Mouse (Mus musculus): ENCODE data around the gene Arl5c. TPM values are rescaled to one million over a fixed set of nuclear protein-coding genes. Genes with fewer than 3 reads are reported as not detected.

The Arl5c gene
- polyA plus RNA-seq, 1 experiment from 2014 or later, result 7.3 TPM

GRCm38 (mm10) chr11:98011716-98012115, 15.7 kb upstream of the Arl5c start:
- Histone ChIP-seq H3K36me3 (ENCODE audit: control insufficient read depth, insufficient read depth, low read length) (peaks cover 50% of the 10 kb centered on the region), H3K9ac (ENCODE audit: low read depth, low read length) (no peak overlapping the region), H3K9me3 (ENCODE audit: control insufficient read depth, low read length) (no peaks in the 10 kb centered on the region), H3K4me3 (ENCODE audit: low read length) (no peak overlapping the region), H3K27me3 (replicated peaks; ENCODE audit: control insufficient read depth, insufficient read depth, low read length) (no peaks in the 10 kb centered on the region), H3K4me2 (ENCODE audit: low read length) (no peak overlapping the region), H3K4me1 (ENCODE audit: control insufficient read depth, insufficient read depth, low read depth, low read length) (no peaks in the 10 kb centered on the region), H3K27ac (ENCODE audit: low read depth, low read length) (no peak overlapping the region)
- WGBS, result 68% methylated on average over 9 of the region's 9 CpGs
- ATAC-seq, result no peak

GRCm38 (mm10) chr11:98008087-98008486, 12.1 kb upstream of the Arl5c start:
- ATAC-seq, result no peak
- 80% methylated on average over 11 of the region's 11 CpGs for WGBS
- no peaks in the 10 kb centered on the region for H3K27me3 ChIP-seq (replicated peaks; ENCODE audit: control insufficient read depth, insufficient read depth, low read length)

GRCm38 (mm10) chr11:98005686-98006085, 9.7 kb upstream of the Arl5c start:
- H3K4me3 ChIP-seq (ENCODE audit: low read length), result no peak overlapping the region

More at GRCm38 (mm10) chr11:98008087-98008486, 12.1 kb upstream of the Arl5c start:
- no peaks in the 10 kb centered on the region for H3K9me3 ChIP-seq (ENCODE audit: control insufficient read depth, low read length)
- no peak overlapping the region for H3K9ac ChIP-seq (ENCODE audit: low read depth, low read length)
- H3K4me3 ChIP-seq (ENCODE audit: low read length), result no peak overlapping the region
- H3K4me2 ChIP-seq (ENCODE audit: low read length), result no peak overlapping the region
- peaks cover 46% of the 10 kb centered on the region for H3K36me3 ChIP-seq (ENCODE audit: control insufficient read depth, insufficient read depth, low read length)
- H3K27ac ChIP-seq (ENCODE audit: low read depth, low read length), result no peak overlapping the region
- H3K4me1 ChIP-seq (ENCODE audit: control insufficient read depth, insufficient read depth, low read depth, low read length), result no peaks in the 10 kb centered on the region; the same call in 1 of the 2 replicates

GRCm38 (mm10) chr11:98005076-98005475, 9.1 kb upstream of the Arl5c start:
- 53% methylated on average over 13 of the region's 13 CpGs for WGBS
- Histone ChIP-seq H3K4me2 (ENCODE audit: low read length) (no peak overlapping the region), H3K27me3 (replicated peaks; ENCODE audit: control insufficient read depth, insufficient read depth, low read length) (no peaks in the 10 kb centered on the region), H3K36me3 (ENCODE audit: control insufficient read depth, insufficient read depth, low read length) (peaks cover 35% of the 10 kb centered on the region), H3K9ac (ENCODE audit: low read depth, low read length) (no peak overlapping the region), H3K4me1 (ENCODE audit: control insufficient read depth, insufficient read depth, low read depth, low read length) (peaks cover 3% of the 10 kb centered on the region), H3K4me3 (ENCODE audit: low read length) (no peak overlapping the region), H3K27ac (ENCODE audit: low read depth, low read length) (no peak overlapping the region), H3K9me3 (ENCODE audit: control insufficient read depth, low read length) (no peaks in the 10 kb centered on the region)
- no peak for ATAC-seq

More at GRCm38 (mm10) chr11:98005686-98006085, 9.7 kb upstream of the Arl5c start:
- Histone ChIP-seq H3K27me3 (replicated peaks; ENCODE audit: control insufficient read depth, insufficient read depth, low read length) (no peaks in the 10 kb centered on the region), H3K9me3 (ENCODE audit: control insufficient read depth, low read length) (no peaks in the 10 kb centered on the region), H3K27ac (ENCODE audit: low read depth, low read length) (no peak overlapping the region), H3K36me3 (ENCODE audit: control insufficient read depth, insufficient read depth, low read length) (peaks cover 39% of the 10 kb centered on the region), H3K4me1 (ENCODE audit: control insufficient read depth, insufficient read depth, low read depth, low read length) (peaks cover 3% of the 10 kb centered on the region), H3K9ac (ENCODE audit: low read depth, low read length) (no peak overlapping the region), H3K4me2 (ENCODE audit: low read length) (no peak overlapping the region)
- ATAC-seq, result no peak
- 87% methylated on average over 10 of the region's 10 CpGs for WGBS

- Histone ChIP-seq H3K4me2 (ENCODE audit: low read length) (no peak overlapping the region), H3K27me3 (replicated peaks; ENCODE audit: control insufficient read depth, insufficient read depth, low read length) (no peaks in the 10 kb centered on the region), H3K27ac (ENCODE audit: low read depth, low read length) (0 out of 2 replicates have a peak overlapping the region, but pooled peaks have one; percentile 4), H3K4me1 (ENCODE audit: control insufficient read depth, insufficient read depth, low read depth, low read length) (peaks cover 3% of the 10 kb centered on the region), H3K36me3 (ENCODE audit: control insufficient read depth, insufficient read depth, low read length) (peaks cover 26% of the 10 kb centered on the region), H3K9ac (ENCODE audit: low read depth, low read length) (no peak overlapping the region), H3K9me3 (ENCODE audit: control insufficient read depth, low read length) (no peaks in the 10 kb centered on the region), H3K4me3 (ENCODE audit: low read length) (no peak overlapping the region)
- ATAC-seq, result no peak
- WGBS, result 69% methylated on average over 8 of the region's 8 CpGs
These were observed 8.2 kb upstream of the Arl5c start for GRCm38 (mm10) chr11:98004161-98004560.

GRCm38 (mm10) chr11:98003171-98003671, 7.2 kb upstream of the Arl5c start:
- 30% methylated on average over 17 of the region's 17 CpGs for WGBS
- H3K9ac ChIP-seq (ENCODE audit: low read depth, low read length), result no peak overlapping the region
- H3K36me3 ChIP-seq (ENCODE audit: control insufficient read depth, insufficient read depth, low read length), result peaks cover 21% of the 10 kb centered on the region
- peaks cover 3% of the 10 kb centered on the region for H3K4me1 ChIP-seq (ENCODE audit: control insufficient read depth, insufficient read depth, low read depth, low read length)
- no peaks in the 10 kb centered on the region for H3K27me3 ChIP-seq (replicated peaks; ENCODE audit: control insufficient read depth, insufficient read depth, low read length)
- H3K9me3 ChIP-seq (ENCODE audit: control insufficient read depth, low read length), result no peaks in the 10 kb centered on the region
- no peak overlapping the region; the same call in 1 of the 2 replicates for H3K4me2 ChIP-seq (ENCODE audit: low read length)
- ATAC-seq, result peak; percentile 6; the same call in 1 of the 2 replicates
- no peak overlapping the region for H3K4me3 ChIP-seq (ENCODE audit: low read length)
- H3K27ac ChIP-seq (ENCODE audit: low read depth, low read length), result no peak overlapping the region; the same call in 1 of the 2 replicates

- 4% methylated on average over 12 of the region's 12 CpGs for WGBS
- ATAC-seq, result no peak
- H3K36me3 ChIP-seq (ENCODE audit: control insufficient read depth, insufficient read depth, low read length), result peaks cover 18% of the 10 kb centered on the region
These were observed 6.6 kb upstream of the Arl5c start for GRCm38 (mm10) chr11:98002627-98003026.

GRCm38 (mm10) chr11:98001986-98002385, 6.0 kb upstream of the Arl5c start:
- H3K4me2 ChIP-seq (ENCODE audit: low read length), result no peak overlapping the region
- H3K9ac ChIP-seq (ENCODE audit: low read depth, low read length), result no peak overlapping the region
- H3K27me3 ChIP-seq (replicated peaks; ENCODE audit: control insufficient read depth, insufficient read depth, low read length), result no peaks in the 10 kb centered on the region
- H3K36me3 ChIP-seq (ENCODE audit: control insufficient read depth, insufficient read depth, low read length), result peaks cover 17% of the 10 kb centered on the region
- peaks cover 3% of the 10 kb centered on the region for H3K4me1 ChIP-seq (ENCODE audit: control insufficient read depth, insufficient read depth, low read depth, low read length)
- WGBS, result 60% methylated on average over 6 of the region's 6 CpGs
- H3K9me3 ChIP-seq (ENCODE audit: control insufficient read depth, low read length), result no peaks in the 10 kb centered on the region
- H3K4me3 ChIP-seq (ENCODE audit: low read length), result no peak overlapping the region
- no peak for ATAC-seq
- no peak overlapping the region for H3K27ac ChIP-seq (ENCODE audit: low read depth, low read length)

More at GRCm38 (mm10) chr11:98002627-98003026, 6.6 kb upstream of the Arl5c start:
- Histone ChIP-seq H3K4me2 (ENCODE audit: low read length) (no peak overlapping the region; the same call in 1 of the 2 replicates), H3K9me3 (ENCODE audit: control insufficient read depth, low read length) (no peaks in the 10 kb centered on the region), H3K4me1 (ENCODE audit: control insufficient read depth, insufficient read depth, low read depth, low read length) (peaks cover 3% of the 10 kb centered on the region), H3K4me3 (ENCODE audit: low read length) (no peak overlapping the region), H3K27me3 (replicated peaks; ENCODE audit: control insufficient read depth, insufficient read depth, low read length) (no peaks in the 10 kb centered on the region), H3K9ac (ENCODE audit: low read depth, low read length) (no peak overlapping the region), H3K27ac (ENCODE audit: low read depth, low read length) (no peak overlapping the region; the same call in 1 of the 2 replicates)

- H3K9ac ChIP-seq (ENCODE audit: low read depth, low read length), result no peak overlapping the region
- ATAC-seq, result no peak
- H3K27ac ChIP-seq (ENCODE audit: low read depth, low read length), result no peak overlapping the region
- H3K36me3 ChIP-seq (ENCODE audit: control insufficient read depth, insufficient read depth, low read length), result peaks cover 17% of the 10 kb centered on the region
- no peak overlapping the region for H3K4me3 ChIP-seq (ENCODE audit: low read length)
- H3K4me1 ChIP-seq (ENCODE audit: control insufficient read depth, insufficient read depth, low read depth, low read length), result peaks cover 3% of the 10 kb centered on the region
- no peaks in the 10 kb centered on the region for H3K9me3 ChIP-seq (ENCODE audit: control insufficient read depth, low read length)
- no peaks in the 10 kb centered on the region for H3K27me3 ChIP-seq (replicated peaks; ENCODE audit: control insufficient read depth, insufficient read depth, low read length)
- WGBS, result 41% methylated on average over 11 of the region's 11 CpGs
- no peak overlapping the region for H3K4me2 ChIP-seq (ENCODE audit: low read length)
These were observed 5.4 kb upstream of the Arl5c start for GRCm38 (mm10) chr11:98001351-98001824.

Measured in hindbrain, embryonic 16.5 days (tissue).